Mouse (Mus musculus) left cerebral cortex, postnatal 36 days (tissue): ENCODE data around the gene Taf1d. TPM values are rescaled to one million over a fixed set of nuclear protein-coding genes. Genes with fewer than 3 reads are reported as not detected.

Experiments used
- microRNA-seq: library from miRNA; unstranded; fragments of <30 nt; microRNA quantifications from one replicate; pipeline ENCODE4 v1.2.0, GENCODE M21; 2022
- total RNA-seq, 2 experiments: library from RNA; stranded (reverse); gene quantifications; 2 replicates each; pipeline ENCODE4 v1.2.3; 2021

Gene Taf1d
- total RNA-seq, 2 experiments from 2014 or later = 29.6 to 33.9 TPM

Small RNA genes lying within 50 kb of the gene (microRNA-seq; reads per million reads assigned to microRNA genes)
- gene Gm49349 (not detected), gene mmu-mir-7650 (not detected)

Other genes starting within 250 kb of the Taf1d start
- gene Hephl1, start 194.1 kb upstream of the Taf1d start, total RNA-seq = not detected
- gene Vstm5, start 67.2 kb upstream of the Taf1d start, total RNA-seq = 1 to 10 TPM; 8.5 to 9.8 TPM
- 10 to 100 TPM; 35.8 to 42.8 TPM for gene Med17, start 26.3 kb upstream of the Taf1d start, total RNA-seq
- gene 4931406C07Rik, start 234 bp downstream of the Taf1d start, total RNA-seq = 10 to 100 TPM; 18.1 to 24.5 TPM
- gene Cep295, start 51.6 kb downstream of the Taf1d start, total RNA-seq = 10 to 100 TPM; 17.1 to 30.2 TPM
- 1 to 10 TPM; 3.2 to 3.9 TPM for gene Smco4, start 187.2 kb downstream of the Taf1d start, total RNA-seq